Mouse (Mus musculus) inflammation-experienced regulatory T-cells, adult 6 months (primary cell): ENCODE results near the gene Nisch. TPM values are rescaled to one million over a fixed set of nuclear protein-coding genes. Genes with fewer than 3 reads are reported as not detected.

Experiments
- ATAC-seq: one replicate; pipeline ENCODE4 v1.8.0; 2017
- polyA plus RNA-seq, 3 experiments: library from polyadenylated mRNA; unstranded; fragments of 100-300 nt; shearing (Covaris generic); gene quantifications; one replicate each; pipeline ENCODE4 v1.2.1; 2017

Gene Nisch
- polyA plus RNA-seq: 100 to 1,000 TPM in 2 of 3 experiments, 10 to 100 TPM in 1; 77.1 to 218 (median 164) TPM

- no peak for ATAC-seq
These were observed at the start of gene Nisch for GRCm38 (mm10) chr14:31216846-31217245. Gene Nisch, minus strand, starts transcription at chr14:31216946.

GRCm38 (mm10) chr14:31260932-31261331, 44.2 kb upstream of the Nisch start:
- ATAC-seq: no peak

GRCm38 (mm10) chr14:31260374-31260773, 43.6 kb upstream of the Nisch start:
- no peak for ATAC-seq

- ATAC-seq: no peak
These were observed 41.8 kb upstream of the Nisch start for GRCm38 (mm10) chr14:31258476-31259050.

GRCm38 (mm10) chr14:31252091-31252490, 35.3 kb upstream of the Nisch start:
- ATAC-seq: no peak

GRCm38 (mm10) chr14:31251626-31252025, 34.9 kb upstream of the Nisch start:
- peak; percentile 7 for ATAC-seq

GRCm38 (mm10) chr14:31251084-31251604, 34.4 kb upstream of the Nisch start, which contains the start of the genes Phf7 and Bap1:
Gene Phf7, minus strand, starts transcription at chr14:31251317.
Gene Bap1, plus strand, starts transcription at chr14:31251450.
- peak; percentile 78 for ATAC-seq

- ATAC-seq: peak; percentile 43
These were observed 33.7 kb upstream of the Nisch start for GRCm38 (mm10) chr14:31250222-31251083.

- ATAC-seq: no peak
These were observed 31.6 kb upstream of the Nisch start for GRCm38 (mm10) chr14:31248396-31248795.

GRCm38 (mm10) chr14:31245946-31246345, 29.2 kb upstream of the Nisch start:
- no peak for ATAC-seq

GRCm38 (mm10) chr14:31244777-31245176, 28.0 kb upstream of the Nisch start:
- ATAC-seq: no peak

GRCm38 (mm10) chr14:31240528-31240927, 23.8 kb upstream of the Nisch start:
- no peak for ATAC-seq

GRCm38 (mm10) chr14:31237101-31237882, 20.5 kb upstream of the Nisch start:
- ATAC-seq: no peak

GRCm38 (mm10) chr14:31233996-31234591, 17.3 kb upstream of the Nisch start:
- ATAC-seq: peak; percentile 71

- ATAC-seq: no peak
These were observed 16.6 kb upstream of the Nisch start for GRCm38 (mm10) chr14:31233070-31233995.

- ATAC-seq: no peak
These were observed 15.8 kb upstream of the Nisch start for GRCm38 (mm10) chr14:31232404-31233069.

GRCm38 (mm10) chr14:31230442-31230841, 13.7 kb upstream of the Nisch start:
- ATAC-seq: no peak

GRCm38 (mm10) chr14:31228234-31228633, 11.5 kb upstream of the Nisch start:
- ATAC-seq: no peak

GRCm38 (mm10) chr14:31226978-31227377, 10.2 kb upstream of the Nisch start:
- ATAC-seq: no peak

GRCm38 (mm10) chr14:31217666-31218065, 920 bp upstream of the Nisch start, which contains the start of gene Sema3g:
Gene Sema3g, plus strand, starts transcription at chr14:31217860.
- no peak for ATAC-seq
